Mouse (Mus musculus) layer of hippocampus, adult 8-10 months (tissue): ENCODE data around the gene Ccl12. TPM values are rescaled to one million over a fixed set of nuclear protein-coding genes. Genes with fewer than 3 reads are reported as not detected.

Experiments
- DNase-seq, 2 experiments: peaks; one replicate each; pipeline ENCODE4 v3.0.0; 2022; ENCODE audit warnings: low spot score in 2 of 2
- total RNA-seq, 4 experiments: library from RNA; stranded (reverse); gene quantifications; 2 replicates each; pipeline ENCODE4 v1.2.4; 2022

Ccl12 gene
- total RNA-seq, result 1 to 10 TPM in 1 of 4 experiments, not detected in 3; 2.4 TPM

DNA sequence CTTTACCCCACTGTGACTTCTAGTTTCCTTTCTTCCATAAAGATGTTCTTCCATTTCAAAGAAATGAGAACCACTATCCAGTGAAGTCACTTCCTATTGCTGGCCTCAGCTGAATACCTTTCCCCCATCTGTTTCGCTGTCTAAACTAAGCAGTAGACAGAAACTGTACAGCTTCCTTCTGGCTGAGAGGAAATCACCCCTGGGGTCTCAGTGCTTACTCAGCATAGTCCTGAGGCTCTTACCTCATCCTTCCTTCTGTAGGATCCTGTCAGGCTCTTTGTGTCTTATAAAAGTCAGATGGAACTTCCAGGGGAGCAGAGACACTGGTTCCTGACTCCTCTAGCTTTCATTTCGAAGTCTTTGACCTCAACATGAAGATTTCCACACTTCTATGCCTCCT is at the start of gene Ccl12:
Gene Ccl12 (plus strand): TSS at position 317 of the 400 bp plus-strand sequence.
- DNase-seq, result no peak

DNA sequence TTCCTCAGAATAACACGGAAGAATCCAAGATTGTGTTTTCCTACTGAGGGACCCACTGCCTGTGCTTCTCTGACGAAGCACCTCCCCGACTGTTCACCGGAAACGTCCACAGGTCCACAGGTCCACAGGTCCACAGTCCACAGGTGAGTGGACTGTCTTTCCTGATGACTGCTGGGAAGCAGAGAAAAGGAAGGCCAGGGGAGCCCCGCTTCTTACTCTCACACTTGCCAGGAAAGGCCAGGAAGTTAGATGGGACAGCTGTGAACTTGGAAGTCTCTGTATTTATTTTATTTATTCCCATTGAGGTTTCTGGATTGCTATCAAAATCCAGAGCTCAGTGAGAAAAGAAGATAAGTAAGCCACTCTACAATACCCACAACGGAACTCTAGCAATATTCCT is 47.8 kb upstream of the Ccl12 start:
- no peak for DNase-seq

DNA sequence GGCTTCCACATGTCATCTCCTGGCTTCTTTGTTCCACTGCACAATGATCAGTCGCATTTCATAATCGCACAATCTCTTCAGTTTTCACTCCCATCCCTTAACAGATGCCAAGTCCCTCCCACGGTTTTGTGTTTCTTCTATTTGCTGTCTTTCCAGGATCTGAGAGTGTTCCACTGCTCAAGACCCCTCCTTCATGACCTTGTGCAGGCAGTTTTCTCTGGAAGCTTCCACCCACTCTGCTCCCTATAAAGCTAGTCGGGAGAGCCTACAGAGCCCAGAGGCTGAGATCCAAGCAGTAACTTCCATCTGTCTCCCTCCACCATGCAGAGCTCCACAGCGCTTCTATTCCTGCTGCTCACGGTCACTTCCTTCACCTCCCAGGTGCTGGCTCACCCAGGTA is 44.0 kb upstream of the Ccl12 start, which contains the start of gene Ccl11:
Gene Ccl11 (plus strand): TSS at position 178 of the 400 bp plus-strand sequence.
- DNase-seq, result peak in 1 of 2 experiments; percentile 19

DNA sequence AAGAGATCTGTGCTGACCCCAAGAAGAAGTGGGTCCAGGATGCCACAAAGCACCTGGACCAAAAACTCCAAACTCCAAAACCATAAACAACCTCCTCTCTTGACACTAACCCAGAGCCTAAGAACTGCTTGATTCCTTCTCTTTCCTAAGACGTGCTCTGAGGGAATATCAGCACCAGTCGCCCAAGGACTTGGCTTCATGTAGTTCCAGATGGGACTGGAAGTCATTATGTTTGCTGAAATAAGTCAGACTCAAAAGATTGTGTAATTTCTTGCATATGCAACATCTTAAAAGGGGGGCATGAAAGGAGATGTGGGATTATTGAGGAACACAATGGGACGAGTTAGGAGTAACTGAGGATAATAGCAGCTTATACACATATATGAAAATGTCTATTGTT is 39.4 kb upstream of the Ccl12 start:
- no peak for DNase-seq

DNA sequence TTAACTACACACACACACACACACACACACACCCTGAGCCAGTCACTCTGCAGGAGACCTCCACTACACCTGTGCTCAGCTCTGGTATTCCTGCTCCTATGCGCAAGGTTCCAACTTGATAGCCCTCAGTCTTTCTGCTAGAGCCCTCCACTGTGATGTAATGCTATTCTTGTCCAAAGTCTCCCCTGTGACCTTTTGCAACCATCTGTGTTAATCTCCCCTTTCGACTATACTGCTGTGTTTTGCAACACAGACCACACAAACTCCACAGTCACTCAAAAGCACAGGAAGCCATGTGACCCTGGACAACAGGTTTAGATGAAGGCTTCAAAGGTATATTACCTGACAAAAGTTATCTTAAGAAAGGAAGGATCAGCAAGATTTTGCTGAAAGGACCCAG is 38.2 kb upstream of the Ccl12 start:
- no peak for DNase-seq

DNA sequence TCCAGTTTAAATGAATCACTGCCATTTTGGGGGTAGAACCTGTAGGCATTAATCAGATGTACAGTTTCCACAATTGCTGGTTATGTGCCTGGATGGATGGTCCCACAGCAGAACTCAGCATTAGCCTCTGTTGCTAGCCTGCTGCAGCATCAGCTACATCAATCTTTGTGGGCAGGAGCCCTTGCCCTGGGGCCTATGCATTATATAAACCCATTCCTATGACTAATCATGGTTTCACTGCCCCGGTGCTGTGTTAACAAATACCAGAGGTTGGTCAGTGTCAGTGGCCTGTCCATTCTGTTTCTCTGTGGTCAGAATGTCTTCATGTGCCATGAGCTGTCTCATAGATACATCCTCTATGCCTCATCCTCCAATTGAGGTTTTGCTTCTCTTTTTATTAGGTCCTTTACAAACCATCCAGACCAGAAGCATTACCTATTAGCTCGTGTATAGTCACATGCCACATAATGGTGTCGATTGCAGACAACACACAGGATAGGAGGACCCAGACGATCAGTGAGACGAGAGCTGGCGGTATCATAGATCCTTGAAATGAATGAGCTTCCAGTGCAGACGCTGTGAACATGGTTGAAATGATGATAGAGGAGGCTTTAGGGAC is 34.6 kb upstream of the Ccl12 start:
- no peak for DNase-seq

DNA sequence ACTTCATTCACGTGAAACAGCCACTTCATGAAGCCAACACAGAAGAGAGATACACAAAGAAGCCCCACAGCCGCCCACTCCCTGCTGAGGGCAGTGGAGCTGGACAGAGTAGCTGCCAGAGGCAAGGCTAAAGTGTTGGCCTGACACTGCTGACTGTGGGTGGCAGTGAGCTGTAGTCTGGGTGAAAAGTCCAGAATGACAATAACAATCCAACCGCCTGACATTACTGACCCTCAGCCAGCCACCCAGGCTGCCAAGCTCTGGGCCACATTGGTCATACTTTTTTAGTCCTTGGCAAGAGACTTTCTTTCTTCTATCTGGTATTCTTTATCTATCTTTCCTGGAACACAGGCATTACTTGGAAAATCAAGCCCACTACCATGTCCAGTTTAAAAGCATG is 30.6 kb upstream of the Ccl12 start:
- DNase-seq, result no peak

DNA sequence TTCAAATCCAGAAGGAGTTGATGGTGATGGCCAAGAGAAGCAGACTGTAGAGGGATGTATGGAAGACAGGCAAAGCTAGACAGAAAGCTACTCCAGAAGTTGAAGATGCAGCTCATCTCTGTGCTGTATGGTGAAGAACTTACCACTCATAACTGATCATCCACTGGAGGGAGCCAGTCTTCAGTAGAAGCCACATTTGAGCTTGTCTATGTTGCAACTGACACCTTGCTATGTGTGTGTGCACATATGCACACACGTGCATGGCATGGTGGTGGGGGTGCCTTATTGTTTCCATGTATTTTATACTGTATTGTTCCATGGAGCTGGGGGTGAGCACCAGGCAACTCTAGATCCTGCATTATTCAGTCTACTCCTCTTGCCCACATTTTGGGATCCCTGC is 29.3 kb upstream of the Ccl12 start:
- DNase-seq, result no peak

DNA sequence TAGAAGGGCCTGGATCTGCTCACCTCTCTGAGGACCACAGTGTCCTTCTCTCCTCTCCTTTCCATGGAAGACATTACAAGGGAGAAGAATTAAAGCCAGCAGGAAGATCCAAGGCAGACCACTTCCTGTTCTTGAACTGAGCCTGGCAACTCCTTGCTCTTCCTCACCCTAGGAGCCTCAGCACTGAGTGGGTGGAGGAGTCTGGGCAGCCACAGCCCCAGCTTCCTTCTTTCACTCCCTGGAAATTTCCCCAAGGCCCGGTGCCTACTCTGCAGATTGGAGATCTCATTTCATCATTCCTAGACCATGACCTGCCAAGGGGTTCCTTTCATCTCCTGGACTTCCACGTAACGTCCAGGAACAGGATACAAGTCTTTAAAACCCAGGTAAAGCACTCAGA is 28.7 kb upstream of the Ccl12 start:
- no peak for DNase-seq

DNA sequence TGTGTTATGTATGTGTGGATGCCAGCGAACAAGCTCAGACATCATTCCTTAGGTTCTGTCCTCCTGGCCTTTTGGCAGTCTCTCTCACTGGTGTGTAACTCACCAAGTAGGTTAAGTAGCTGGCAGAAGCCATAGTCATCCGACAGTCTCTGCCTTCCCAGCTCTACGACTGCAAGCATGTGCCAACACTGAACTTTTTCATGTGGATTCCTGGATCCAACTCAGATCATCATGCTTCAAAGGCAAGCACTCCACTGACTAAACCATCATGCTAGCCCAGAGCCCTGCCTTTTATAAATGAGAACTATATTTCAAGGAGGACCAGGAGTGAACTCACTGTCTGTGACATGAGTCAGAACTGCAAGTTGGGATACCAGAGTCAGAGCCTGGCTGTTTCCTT is 28.0 kb upstream of the Ccl12 start:
- no peak for DNase-seq

DNA sequence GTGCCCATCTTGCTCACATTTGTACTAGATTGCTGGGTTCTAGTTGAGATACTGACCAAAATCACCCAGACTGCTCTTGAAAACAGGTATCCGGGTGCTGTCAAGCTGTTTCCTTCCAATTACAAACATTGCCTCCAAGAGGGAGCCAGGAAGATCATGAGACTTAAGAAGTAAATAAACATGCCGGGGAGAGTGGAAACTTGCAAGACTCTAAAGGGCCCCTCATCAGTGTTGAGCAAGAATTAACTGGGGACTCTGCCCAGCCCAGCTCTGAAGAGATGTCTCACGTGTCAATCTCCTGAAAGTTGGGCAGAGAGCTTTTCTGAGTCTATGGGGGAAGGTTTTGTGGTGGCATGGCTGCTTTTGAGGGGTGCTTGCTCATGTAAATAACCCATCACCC is 24.6 kb upstream of the Ccl12 start:
- no peak for DNase-seq

DNA sequence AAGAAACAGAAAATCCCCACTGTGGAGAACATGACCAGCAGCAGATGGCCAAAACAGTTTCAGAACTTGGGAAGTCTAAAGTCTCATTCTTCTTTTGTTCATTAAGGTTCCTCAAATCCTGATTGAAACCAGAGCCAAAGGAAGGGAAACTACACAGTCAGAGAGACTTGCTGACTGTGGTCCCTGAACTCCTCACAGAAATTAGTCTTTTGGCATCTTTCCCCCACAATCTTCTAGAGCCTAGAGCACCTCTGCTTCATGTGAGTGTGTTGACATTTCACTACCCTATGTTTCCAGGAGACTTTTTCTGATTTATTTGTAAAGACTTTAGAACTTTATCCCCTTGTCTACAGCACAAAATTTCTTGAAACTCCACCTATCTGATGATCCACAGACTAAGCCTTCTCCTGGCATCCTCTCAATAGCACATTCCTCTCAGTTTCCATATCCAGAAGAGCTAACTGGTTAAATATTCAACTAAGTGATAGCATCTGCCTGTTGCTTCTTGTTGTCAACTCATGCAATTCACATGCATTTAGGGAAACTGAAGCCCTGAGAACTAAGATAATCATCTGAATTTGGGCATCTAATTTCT is 23.4 kb upstream of the Ccl12 start:
- no peak for DNase-seq

DNA sequence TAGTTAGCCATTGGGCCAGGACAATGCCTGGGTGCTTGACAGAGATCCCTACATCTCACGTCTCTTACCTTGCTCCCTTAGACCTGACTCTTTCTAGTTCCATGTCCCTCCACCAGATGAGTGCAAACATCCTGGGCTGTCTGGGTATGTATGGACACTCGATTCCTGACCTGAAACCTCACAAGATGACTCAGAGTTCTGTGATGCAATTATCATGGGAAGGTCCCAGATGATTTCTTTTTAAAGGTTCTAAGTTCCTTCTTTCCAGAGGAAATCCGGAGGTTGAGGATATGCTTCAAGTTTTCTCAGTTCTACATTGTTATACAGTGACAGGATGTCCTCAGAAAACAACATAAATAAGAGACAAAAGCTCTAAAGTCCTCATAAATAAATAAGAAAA is 20.8 kb upstream of the Ccl12 start:
- DNase-seq, result no peak

DNA sequence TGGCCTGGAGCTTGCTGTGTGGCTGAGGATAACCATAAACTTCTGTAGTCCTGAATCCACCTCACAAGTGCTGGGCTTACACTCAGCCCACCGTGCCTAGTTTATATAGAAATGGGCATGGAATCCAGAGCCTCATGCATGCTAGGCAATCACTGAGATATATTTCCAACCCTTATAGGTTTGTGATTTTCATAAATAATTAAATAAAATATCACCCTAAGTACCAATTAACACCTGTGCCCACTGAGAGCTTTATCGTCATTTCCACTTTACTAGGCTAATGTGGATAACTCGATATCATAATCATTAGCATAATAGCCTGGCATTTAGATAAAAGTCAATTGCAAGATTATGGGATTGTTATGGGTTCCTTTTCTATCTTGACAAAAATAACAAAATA is 17.3 kb upstream of the Ccl12 start:
- no peak for DNase-seq

DNA sequence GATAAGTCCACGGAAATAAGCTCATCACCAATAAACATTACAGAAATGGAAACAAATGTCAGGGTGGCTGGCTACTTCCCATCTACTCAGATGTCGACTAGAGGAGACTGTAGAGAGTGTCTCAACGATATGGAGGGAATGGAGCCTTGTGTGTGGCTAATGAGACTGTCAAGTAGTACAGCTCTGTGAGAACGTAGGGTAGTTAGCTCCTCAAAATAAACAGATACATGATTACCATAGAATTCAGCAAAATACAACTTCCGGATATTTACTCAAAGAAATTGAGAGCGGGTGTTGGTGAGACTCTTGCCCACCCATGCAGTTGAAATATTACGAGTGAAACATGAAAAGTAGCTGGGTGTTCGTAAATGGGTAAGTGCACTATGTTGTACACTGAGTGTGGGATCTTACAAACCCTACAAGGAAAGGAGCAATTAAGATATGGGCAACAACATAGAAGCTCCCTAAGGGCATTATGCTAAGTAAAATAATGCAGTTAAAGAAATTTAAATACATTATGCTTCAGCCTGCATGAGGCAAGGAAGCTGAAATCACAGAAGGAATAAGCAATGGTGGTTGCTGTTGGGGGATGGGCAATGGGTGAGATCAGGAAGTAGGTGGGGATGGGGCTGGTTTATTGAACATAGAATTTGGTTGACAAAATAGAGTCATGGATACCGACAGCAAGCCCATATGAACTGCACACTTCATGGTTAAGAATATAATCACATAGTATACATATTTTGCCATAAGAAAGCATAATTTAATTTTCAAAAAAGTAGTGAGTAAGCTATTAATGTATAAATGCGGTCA is 1.9 kb upstream of the Ccl12 start:
- DNase-seq, result no peak

DNA sequence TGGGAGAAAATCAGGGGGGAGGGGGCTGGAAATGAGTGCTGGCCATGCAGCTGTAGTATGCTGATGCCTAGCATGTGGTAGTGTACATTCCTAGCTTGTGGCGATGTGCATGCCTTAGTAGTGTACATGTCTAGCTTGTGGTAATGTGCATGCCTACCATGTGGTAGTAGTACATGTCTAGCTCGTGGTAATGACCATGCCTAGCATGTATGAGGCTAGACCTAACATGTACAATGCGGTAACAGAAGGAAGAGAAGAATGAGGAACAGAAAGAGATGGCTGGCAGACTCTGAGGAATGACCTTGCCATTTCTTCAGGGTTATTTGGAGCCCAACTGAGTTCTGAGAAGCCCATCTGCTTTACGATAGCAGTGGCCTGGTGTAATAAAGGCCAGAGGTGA is 558 bp upstream of the Ccl12 start:
- no peak for DNase-seq

DNA sequence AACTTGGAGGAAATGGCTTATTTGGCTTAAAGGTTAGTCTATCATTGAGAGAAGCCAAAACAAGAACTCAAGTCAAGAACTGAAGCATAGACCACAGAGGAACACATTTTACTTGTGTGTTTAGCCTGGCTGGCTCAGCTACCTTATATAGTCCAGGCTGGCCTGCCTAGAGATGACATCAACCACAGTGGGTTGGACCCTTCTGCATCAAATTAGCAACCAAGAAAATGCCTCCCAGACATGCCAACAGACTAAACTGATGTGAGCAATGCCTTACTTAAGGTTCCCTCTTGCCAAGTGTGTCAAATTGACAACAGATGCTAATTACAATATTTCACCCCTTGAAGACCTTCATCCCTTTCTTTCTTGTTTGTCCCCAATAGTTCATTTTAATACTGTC is 8.0 kb downstream of the Ccl12 start:
- DNase-seq, result no peak

DNA sequence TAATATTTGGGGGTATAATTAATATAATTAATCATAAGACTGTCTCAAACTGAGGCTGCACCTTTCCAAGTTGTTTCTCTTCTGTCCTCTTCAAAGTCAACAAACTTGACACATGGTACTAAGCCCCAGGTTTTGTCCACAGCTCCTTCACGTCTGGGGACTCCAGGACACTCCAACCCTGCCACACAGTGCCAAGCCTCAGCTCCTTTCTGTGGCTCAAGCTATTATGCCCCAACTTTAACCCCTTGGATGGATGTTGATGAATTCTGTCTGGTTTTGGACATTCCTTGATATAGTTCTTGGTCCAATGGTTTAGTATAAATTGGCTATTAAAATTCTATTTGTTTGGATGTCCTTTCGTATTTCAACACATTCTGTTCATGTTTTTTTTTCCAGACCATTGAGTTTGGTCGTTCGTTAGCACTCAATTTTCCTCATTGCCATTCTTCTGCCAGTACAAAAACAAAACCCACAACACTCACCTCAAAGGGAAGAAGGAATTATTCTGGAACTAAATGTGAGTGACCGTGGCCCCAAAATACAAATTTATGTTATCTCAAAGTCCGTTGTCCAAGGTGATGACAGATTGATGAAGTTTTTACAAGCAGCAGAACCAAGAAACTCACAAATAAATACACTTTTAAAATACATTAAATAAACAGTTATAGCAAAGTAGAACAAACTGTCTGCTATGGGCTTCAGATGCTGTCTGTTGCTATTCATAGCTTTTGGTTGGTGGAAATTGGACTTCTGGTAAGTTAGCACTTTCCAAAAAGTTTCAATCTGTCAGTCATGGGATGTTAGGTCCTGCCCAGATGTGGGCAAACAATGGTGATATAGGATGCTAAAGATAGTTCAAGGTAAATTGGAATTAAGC is 9.0 kb downstream of the Ccl12 start:
- DNase-seq, result no peak

DNA sequence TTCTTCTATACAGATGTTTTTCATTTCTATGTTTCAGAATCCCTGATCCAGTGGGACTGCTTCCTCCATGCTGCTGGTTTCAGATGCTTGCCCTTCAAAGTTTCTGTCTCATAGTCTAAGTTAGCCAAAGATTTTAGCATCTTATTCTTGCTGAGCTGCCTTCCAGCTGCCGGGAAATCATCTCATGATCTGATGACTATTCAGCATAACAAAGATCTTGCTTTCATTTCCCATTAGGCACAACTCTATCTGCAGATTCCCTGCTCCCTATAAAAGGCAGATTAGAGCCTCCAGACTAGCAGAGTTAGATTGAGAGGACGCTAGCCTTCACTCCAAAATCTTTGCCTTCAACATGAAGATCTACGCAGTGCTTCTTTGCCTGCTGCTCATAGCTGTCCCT is 13.2 kb downstream of the Ccl12 start, which contains the start of gene Ccl8:
Gene Ccl8 (plus strand): TSS at position 301 of the 400 bp plus-strand sequence.
- no peak for DNase-seq

DNA sequence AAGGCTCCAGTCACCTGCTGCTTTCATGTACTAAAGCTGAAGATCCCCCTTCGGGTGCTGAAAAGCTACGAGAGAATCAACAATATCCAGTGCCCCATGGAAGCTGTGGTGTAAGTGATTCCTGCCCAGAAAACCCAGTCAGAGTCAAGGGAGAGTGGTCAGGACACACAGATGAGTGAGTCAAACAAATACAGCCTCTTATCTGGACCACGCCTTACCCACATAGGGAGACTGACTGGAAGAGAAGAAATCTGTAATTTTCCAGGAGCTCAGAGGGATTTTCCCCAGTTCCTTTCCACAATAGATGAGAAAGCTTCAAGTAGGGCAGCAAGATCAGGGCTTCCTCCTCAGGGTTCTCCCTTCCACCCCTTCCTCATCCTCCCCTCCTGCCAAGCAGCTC is 14.4 kb downstream of the Ccl12 start:
- no peak for DNase-seq

DNA sequence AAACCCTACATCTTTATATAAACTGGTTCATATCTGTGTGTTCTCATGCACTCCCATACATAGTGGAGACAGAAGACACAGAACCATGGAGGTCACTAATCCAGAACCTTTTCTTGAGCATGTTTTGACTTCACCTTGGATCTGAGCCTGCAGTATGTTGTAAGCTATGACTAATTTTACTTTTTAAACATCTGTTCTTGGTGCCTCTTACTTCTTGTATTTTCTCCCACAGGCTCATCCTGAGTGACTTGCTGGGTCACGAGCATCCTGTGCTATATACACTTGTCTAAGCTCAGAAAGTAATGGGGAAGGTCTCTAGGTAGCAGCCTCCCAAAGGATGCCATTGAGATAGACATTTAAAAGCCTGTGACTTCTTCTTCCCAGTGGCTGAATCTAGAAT is 31.3 kb downstream of the Ccl12 start:
- no peak for DNase-seq

DNA sequence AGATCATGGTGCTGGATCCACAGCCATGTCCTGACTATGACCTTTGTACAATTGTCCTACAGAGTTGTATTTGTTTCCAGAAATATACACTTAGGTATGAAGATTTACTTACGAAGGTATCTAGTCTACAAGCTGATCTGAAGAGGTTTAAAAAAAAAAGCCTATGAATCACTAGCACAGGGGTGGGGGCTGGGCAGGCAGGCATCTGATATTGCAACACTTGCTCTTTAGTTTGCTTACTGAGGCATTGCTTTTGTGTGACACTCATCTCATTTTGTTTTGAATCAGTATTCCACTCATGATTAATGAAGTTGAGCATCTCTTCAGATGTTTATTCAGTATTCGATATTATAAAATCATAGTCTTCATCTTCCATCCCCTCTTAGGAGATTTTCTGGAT is 34.6 kb downstream of the Ccl12 start:
- DNase-seq, result no peak
